Mouse (Mus musculus) cerebellum, adult 2 months (tissue): Measurements from ENCODE around the gene Olfr1161.

Experiments used
- CTCF ChIP-seq: fragments of 200-500 bp; IDR thresholded peaks from 2 replicates; pipeline ENCODE4 v1.5.1; 2011; ENCODE audit warnings: low read depth, mild to moderate bottlenecking, control low read depth, low read length, moderate library complexity, borderline replicate concordance; ENCODE audit not compliant: insufficient read depth
- POLR2A ChIP-seq: fragments of 200-500 bp; IDR thresholded peaks from 2 replicates; pipeline ENCODE4 v1.6.1; 2011; ENCODE audit warnings: low read length, control low read depth, borderline replicate concordance; ENCODE audit not compliant: insufficient read depth

DNA sequence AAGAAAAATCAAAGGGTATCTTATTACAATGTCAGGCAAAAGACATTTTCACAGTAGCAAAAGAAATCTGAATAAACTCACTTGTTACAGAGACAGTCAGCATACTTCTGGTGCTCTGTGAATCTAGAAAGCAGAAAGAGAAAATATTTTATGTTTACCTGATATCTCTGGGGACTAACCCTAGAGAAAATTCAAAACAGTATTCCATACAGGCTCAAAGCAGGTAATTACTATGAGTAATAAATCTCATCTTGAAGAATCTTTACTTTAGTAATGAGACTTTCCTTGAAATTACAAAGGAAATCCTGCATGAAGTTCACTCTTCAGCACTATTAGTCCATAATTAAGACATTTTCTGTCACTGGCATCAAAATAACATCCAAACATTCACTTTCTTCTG lies 49.2 kb downstream of the Olfr1161 start, which contains the start of gene Olfr1163:
- TF ChIP-seq CTCF, result no peak
- TF ChIP-seq POLR2A, result no peak
